Mouse (Mus musculus) testis, adult 2 months (tissue): ENCODE results near the gene Nr6a1. TPM values are rescaled to one million over a fixed set of nuclear protein-coding genes. Genes with fewer than 3 reads are reported as not detected.
A peak's percentile ranks its signal among the peaks of the same experiment; 100 is the strongest.

Source experiments
- H3K27ac ChIP-seq: fragments of 200-500 bp; 2 replicates; pipeline ENCODE4 v1.5.1; 2012; ENCODE audit warnings: low read depth, low read length; ENCODE audit not compliant: control insufficient read depth, insufficient read depth
- H3K27me3 ChIP-seq: fragments of 200-500 bp; 2 replicates; pipeline ENCODE4 v1.6.1; 2012; ENCODE audit warnings: mild to moderate bottlenecking, low read length, moderate library complexity; ENCODE audit not compliant: control insufficient read depth, insufficient read depth
- H3K36me3 ChIP-seq: fragments of 200-500 bp; 2 replicates; pipeline ENCODE4 v1.6.1; 2012; ENCODE audit warnings: mild to moderate bottlenecking, low read length; ENCODE audit not compliant: control insufficient read depth, insufficient read depth
- H3K4me1 ChIP-seq: fragments of 200-500 bp; 2 replicates; pipeline ENCODE4 v1.6.1; 2012; ENCODE audit warnings: low read length; ENCODE audit not compliant: control insufficient read depth, insufficient read depth
- H3K4me3 ChIP-seq: fragments of 200-500 bp; 2 replicates; pipeline ENCODE4 v1.5.1; 2012; ENCODE audit warnings: low read depth, mild to moderate bottlenecking, low read length, moderate library complexity, mixed read lengths; ENCODE audit not compliant: control insufficient read depth
- CTCF ChIP-seq: fragments of 200-500 bp; IDR thresholded peaks from 2 replicates; pipeline ENCODE4 v1.5.1; 2012; ENCODE audit warnings: low read depth, mild to moderate bottlenecking, inconsistent platforms, low read length, moderate library complexity; ENCODE audit not compliant: control insufficient read depth, insufficient read depth, insufficient replicate concordance
- POLR2A ChIP-seq: fragments of 200-500 bp; IDR thresholded peaks from 2 replicates; pipeline ENCODE4 v1.6.1; 2012; ENCODE audit warnings: low read depth, mild to moderate bottlenecking, inconsistent platforms, low read length, moderate library complexity; ENCODE audit not compliant: control insufficient read depth
- polyA plus RNA-seq: library from polyadenylated mRNA; depleted of rRNA; stranded (reverse); fragments of >200 nt; gene quantifications from 2 replicates; pipeline ENCODE4 v1.2.3, GENCODE M21; 2012

Nr6a1 gene
- polyA plus RNA-seq, 1 experiment, result 204 TPM

GRCm38 (mm10) chr2:38925171-38926080 is 2.1 kb downstream of the Nr6a1 start:
- no peaks in the 10 kb centered on the region for H3K36me3 ChIP-seq
- peak overlapping the region; percentile 90 for H3K27ac ChIP-seq
- TF ChIP-seq CTCF (no peak), POLR2A (no peak)
- H3K4me3 ChIP-seq, result peak overlapping the region; percentile 99
- no peaks in the 10 kb centered on the region for H3K27me3 ChIP-seq
- peaks cover 8% of the 10 kb centered on the region for H3K4me1 ChIP-seq

- H3K27me3 ChIP-seq, result no peaks in the 10 kb centered on the region
- TF ChIP-seq CTCF (no peak), POLR2A (no peak)
These were observed 2.9 kb downstream of the Nr6a1 start for GRCm38 (mm10) chr2:38924571-38924970.

GRCm38 (mm10) chr2:38923911-38924310 is 3.6 kb downstream of the Nr6a1 start:
- H3K27ac ChIP-seq, result no peak overlapping the region
- H3K4me1 ChIP-seq, result peaks cover 8% of the 10 kb centered on the region
- no peaks in the 10 kb centered on the region for H3K27me3 ChIP-seq
- no peaks in the 10 kb centered on the region for H3K36me3 ChIP-seq
- no peak for TF ChIP-seq POLR2A
- no peak for TF ChIP-seq CTCF
- no peak overlapping the region for H3K4me3 ChIP-seq

More at GRCm38 (mm10) chr2:38924571-38924970, 2.9 kb downstream of the Nr6a1 start:
- Histone ChIP-seq H3K4me1 (peaks cover 8% of the 10 kb centered on the region), H3K27ac (no peak overlapping the region), H3K4me3 (peak overlapping the region; percentile 99), H3K36me3 (no peaks in the 10 kb centered on the region)

GRCm38 (mm10) chr2:38923471-38923870 is 4.0 kb downstream of the Nr6a1 start:
- no peaks in the 10 kb centered on the region for H3K27me3 ChIP-seq
- peaks cover 8% of the 10 kb centered on the region for H3K4me1 ChIP-seq
- TF ChIP-seq CTCF, result no peak
- no peak for TF ChIP-seq POLR2A
- no peak overlapping the region for H3K4me3 ChIP-seq
- H3K36me3 ChIP-seq, result no peaks in the 10 kb centered on the region
- no peak overlapping the region for H3K27ac ChIP-seq

GRCm38 (mm10) chr2:38921374-38921773 is 6.1 kb downstream of the Nr6a1 start:
- H3K36me3 ChIP-seq, result no peaks in the 10 kb centered on the region
- no peak overlapping the region for H3K27ac ChIP-seq
- no peaks in the 10 kb centered on the region for H3K27me3 ChIP-seq
- peaks cover 5% of the 10 kb centered on the region; the same call in 1 of the 2 replicates for H3K4me1 ChIP-seq
- TF ChIP-seq CTCF (no peak), POLR2A (no peak)
- H3K4me3 ChIP-seq, result no peak overlapping the region

GRCm38 (mm10) chr2:38916947-38917691 is 10.4 kb downstream of the Nr6a1 start:
- Histone ChIP-seq H3K27ac (no peak overlapping the region), H3K36me3 (no peaks in the 10 kb centered on the region), H3K4me1 (no peaks in the 10 kb centered on the region), H3K4me3 (no peak overlapping the region), H3K27me3 (no peaks in the 10 kb centered on the region)
- TF ChIP-seq CTCF (no peak), POLR2A (no peak)

- no peak overlapping the region for H3K4me3 ChIP-seq
- no peaks in the 10 kb centered on the region for H3K4me1 ChIP-seq
- TF ChIP-seq CTCF (no peak), POLR2A (no peak)
- H3K27ac ChIP-seq, result no peak overlapping the region
- no peaks in the 10 kb centered on the region for H3K27me3 ChIP-seq
- no peaks in the 10 kb centered on the region for H3K36me3 ChIP-seq
These were observed 12.5 kb downstream of the Nr6a1 start for GRCm38 (mm10) chr2:38914965-38915364.
